Mouse (Mus musculus) E14TG2a.4 (cell line): ENCODE data around the gene Dagla.

ENCODE experiments used
- CTCF ChIP-seq: conservative IDR thresholded peaks from 2 replicates; pipeline ENCODE4 v1.5.1; 2014; ENCODE audit warnings: low read length
- POU5F1 ChIP-seq: IDR thresholded peaks from 2 replicates; pipeline ENCODE4 v1.6.1; 2014; ENCODE audit warnings: low read length, borderline replicate concordance

- TF ChIP-seq CTCF (no peak), POU5F1 (no peak)
These were observed 3.4 kb downstream of the Dagla start for GRCm38 (mm10) chr19:10301263-10301662.
